Mouse (Mus musculus) layer of hippocampus, adult 2 months (tissue): ENCODE measurements around the gene Fbln1. TPM values are rescaled to one million over a fixed set of nuclear protein-coding genes. Genes with fewer than 3 reads are reported as not detected.
A peak's percentile ranks its signal among the peaks of the same experiment; 100 is the strongest.

ENCODE experiments used
- DNase-seq, 2 experiments: peaks; one replicate each; pipeline ENCODE4 v3.0.0; 2022; ENCODE audit warnings: low spot score in 2 of 2
- H3K27ac ChIP-seq: fragments of 200-600 bp; 2 replicates; pipeline ENCODE4 v1.8.1; 2022
- H3K4me3 ChIP-seq: fragments of 200-600 bp; 2 replicates; pipeline ENCODE4 v1.8.1; 2022; ENCODE audit warnings: mild to moderate bottlenecking
- CTCF ChIP-seq: fragments of 200-600 bp; conservative IDR thresholded peaks from 2 replicates; pipeline ENCODE4 v1.8.1; 2022; ENCODE audit warnings: antibody characterized with exemption, mild to moderate bottlenecking, moderate library complexity
- long read RNA-seq, 2 experiments: library from polyadenylated mRNA; stranded (forward); transcript quantifications; one replicate each; pipeline ENCODE4 v2.0.0; 2021; ENCODE audit warnings: borderline mapping rate in 2 of 2
- total RNA-seq, 2 experiments: library from RNA; stranded (reverse); gene quantifications; 2 replicates each; pipeline ENCODE4 v1.2.3; 2021

The Fbln1 gene
- 10 to 100 TPM; 13.4 to 13.8 TPM for total RNA-seq
- long read RNA-seq, experiment 1, transcript Fbln1-202 (15 exons, 2,273 nt), result major isoform, 8 of 21 reads
- long read RNA-seq, experiment 1, transcript Fbln1-201 (17 exons, 3,659 nt), result minor isoform, 6 of 21 reads
- long read RNA-seq, experiment 1, partial matches to known transcripts, result 6 of 21 reads
- long read RNA-seq, experiment 1, other reads (novel, unspliced or antisense), result 1 of 21 reads
- long read RNA-seq, experiment 2, transcript Fbln1-202 (15 exons, 2,273 nt), result major isoform, 11 of 24 reads
- long read RNA-seq, experiment 2, partial matches to known transcripts, result 7 of 24 reads
- long read RNA-seq, experiment 2, other reads (novel, unspliced or antisense), result 2 of 24 reads

- peak; percentile 34 for TF ChIP-seq CTCF
- Histone ChIP-seq H3K27ac (peak within 1 kb of the TSS; percentile 68; the same call in 1 of the 2 replicates), H3K4me3 (peak within 1 kb of the TSS; percentile 52)
- peak; percentile 37 to 60 for DNase-seq
Observed at GRCm38 (mm10) chr15:85205792-85206702, at the start of gene Fbln1. Gene Fbln1, plus strand, starts transcription at chr15:85205949.

GRCm38 (mm10) chr15:85156198-85156597 is 49.6 kb upstream of the Fbln1 start:
- Histone ChIP-seq H3K4me3 (no peak overlapping the region), H3K27ac (no peak overlapping the region)
- TF ChIP-seq CTCF, result no peak
- no peak for DNase-seq

GRCm38 (mm10) chr15:85161416-85161815 is 44.3 kb upstream of the Fbln1 start:
- H3K27ac ChIP-seq, result no peak overlapping the region
- TF ChIP-seq CTCF, result no peak
- no peak overlapping the region for H3K4me3 ChIP-seq
- no peak for DNase-seq

GRCm38 (mm10) chr15:85162693-85163663 is 42.8 kb upstream of the Fbln1 start:
- no peak for DNase-seq
- H3K4me3 ChIP-seq, result no peak overlapping the region
- no peak for TF ChIP-seq CTCF
- no peak overlapping the region for H3K27ac ChIP-seq

- no peak overlapping the region for H3K27ac ChIP-seq
- no peak overlapping the region for H3K4me3 ChIP-seq
- no peak for DNase-seq
- no peak for TF ChIP-seq CTCF
Observed at GRCm38 (mm10) chr15:85166433-85166933, 39.3 kb upstream of the Fbln1 start.

GRCm38 (mm10) chr15:85167086-85167679 is 38.6 kb upstream of the Fbln1 start:
- TF ChIP-seq CTCF, result no peak
- DNase-seq, result no peak
- Histone ChIP-seq H3K27ac (no peak overlapping the region), H3K4me3 (no peak overlapping the region)

- Histone ChIP-seq H3K27ac (no peak overlapping the region), H3K4me3 (no peak overlapping the region)
- DNase-seq, result no peak
- no peak for TF ChIP-seq CTCF
Observed at GRCm38 (mm10) chr15:85172054-85172453, 33.7 kb upstream of the Fbln1 start.

- no peak for TF ChIP-seq CTCF
- Histone ChIP-seq H3K4me3 (no peak overlapping the region), H3K27ac (no peak overlapping the region)
- DNase-seq, result no peak
Observed at GRCm38 (mm10) chr15:85173425-85173824, 32.3 kb upstream of the Fbln1 start.

- no peak for DNase-seq
- no peak overlapping the region for H3K27ac ChIP-seq
- TF ChIP-seq CTCF, result no peak
- H3K4me3 ChIP-seq, result no peak overlapping the region
Observed at GRCm38 (mm10) chr15:85174060-85174459, 31.7 kb upstream of the Fbln1 start.

- H3K27ac ChIP-seq, result no peak overlapping the region
- no peak overlapping the region for H3K4me3 ChIP-seq
- peak in 1 of 2 experiments; percentile 20 for DNase-seq
- TF ChIP-seq CTCF, result no peak
Observed at GRCm38 (mm10) chr15:85177576-85177975, 28.2 kb upstream of the Fbln1 start.

- Histone ChIP-seq H3K27ac (no peak overlapping the region), H3K4me3 (no peak overlapping the region)
- DNase-seq, result no peak
- TF ChIP-seq CTCF, result no peak
Observed at GRCm38 (mm10) chr15:85178172-85178571, 27.6 kb upstream of the Fbln1 start.
